Mouse (Mus musculus) left cerebral cortex, adult 11 months (tissue): Measurements from ENCODE around the gene D630039A03Rik.
"Not testable (repeated sequence)": the region's sequence is repeated elsewhere in the genome, so short reads cannot be mapped to it uniquely, and the experiment has no call there.

Experiments
- DNase-seq: peaks from one replicate; pipeline ENCODE4 v3.0.0; 2022; ENCODE audit warnings: low spot score

Gene D630039A03Rik

DNA sequence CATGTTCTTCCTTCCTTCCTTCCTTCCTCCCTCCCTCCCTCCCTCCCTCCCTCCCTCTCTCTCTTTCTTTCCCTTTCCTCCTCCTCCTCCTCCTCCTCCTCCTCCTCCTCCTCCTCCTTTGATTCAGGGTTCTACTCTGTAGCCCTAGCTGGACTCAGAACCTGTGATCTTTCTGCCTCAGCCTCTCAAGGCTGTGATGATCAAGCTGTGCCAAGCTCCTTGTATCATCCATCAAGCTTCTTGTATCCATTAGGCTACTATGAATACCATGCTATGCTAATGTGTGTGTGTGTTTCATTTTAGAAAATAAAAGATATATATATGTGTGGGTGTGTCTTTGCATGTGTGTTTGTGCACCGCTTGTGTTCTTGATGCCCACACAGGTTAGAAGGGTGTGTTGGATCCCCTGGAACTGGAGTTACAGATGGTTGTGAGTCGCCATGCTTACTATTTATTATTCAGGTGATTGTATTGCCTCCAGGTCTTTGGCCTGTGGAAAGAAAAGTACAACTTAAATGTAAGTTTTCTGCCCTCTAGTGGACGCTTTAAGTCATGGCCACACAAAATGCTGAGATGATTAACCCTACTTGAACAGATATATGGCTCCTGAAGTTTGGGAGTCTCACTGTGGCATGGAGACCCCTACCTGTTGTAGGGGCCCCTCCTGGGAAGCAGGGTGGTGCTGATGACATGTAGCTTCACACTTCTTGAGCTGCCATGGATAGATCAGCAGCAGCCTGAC is 11.5 kb upstream of the D630039A03Rik start:
- DNase-seq: no peak

DNA sequence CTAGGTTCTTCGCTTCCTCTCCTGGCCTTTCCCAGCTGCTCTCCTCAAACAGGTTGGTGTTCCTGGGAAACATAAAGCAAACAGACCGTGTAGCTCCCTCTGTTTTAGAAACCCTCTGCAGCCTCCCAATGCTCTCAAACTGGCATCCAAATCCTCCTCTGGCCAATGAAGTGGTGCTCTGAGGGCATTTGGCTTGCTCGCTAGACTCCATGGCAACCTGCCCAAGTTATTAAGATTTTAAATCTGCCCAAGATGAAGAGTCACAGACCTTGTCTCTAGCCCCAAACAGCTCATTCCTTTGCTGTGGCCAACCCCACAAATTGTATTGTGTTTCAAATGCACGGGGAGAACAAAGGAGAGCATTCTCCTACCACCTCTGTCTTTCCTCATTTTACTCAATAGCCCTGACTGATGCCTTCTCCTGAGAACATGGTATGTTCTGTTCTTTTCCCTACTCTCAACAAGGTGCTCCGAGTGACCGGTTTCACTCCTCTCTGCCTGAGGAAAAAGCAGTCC is 8.5 kb upstream of the D630039A03Rik start:
- no peak for DNase-seq

DNA sequence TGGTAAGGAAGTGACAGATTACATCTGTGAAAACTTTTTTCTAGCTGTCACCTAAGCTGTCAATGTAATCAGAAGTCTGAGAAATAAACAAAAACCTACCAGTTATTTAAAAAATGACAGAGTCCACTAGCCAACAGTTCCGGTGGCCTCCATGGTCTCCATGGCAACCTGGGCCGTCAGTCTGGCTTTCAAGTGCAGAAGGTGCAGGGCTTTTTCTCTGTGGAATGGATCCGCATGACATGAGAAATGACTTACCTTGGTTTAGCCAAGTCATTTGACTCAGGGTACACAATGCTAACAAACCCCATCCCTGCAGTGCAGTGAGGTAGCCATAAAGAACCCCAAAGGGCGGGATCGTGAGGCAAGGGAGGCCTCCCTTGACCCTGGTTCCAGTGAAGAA is 6.1 kb upstream of the D630039A03Rik start:
- DNase-seq: no peak

DNA sequence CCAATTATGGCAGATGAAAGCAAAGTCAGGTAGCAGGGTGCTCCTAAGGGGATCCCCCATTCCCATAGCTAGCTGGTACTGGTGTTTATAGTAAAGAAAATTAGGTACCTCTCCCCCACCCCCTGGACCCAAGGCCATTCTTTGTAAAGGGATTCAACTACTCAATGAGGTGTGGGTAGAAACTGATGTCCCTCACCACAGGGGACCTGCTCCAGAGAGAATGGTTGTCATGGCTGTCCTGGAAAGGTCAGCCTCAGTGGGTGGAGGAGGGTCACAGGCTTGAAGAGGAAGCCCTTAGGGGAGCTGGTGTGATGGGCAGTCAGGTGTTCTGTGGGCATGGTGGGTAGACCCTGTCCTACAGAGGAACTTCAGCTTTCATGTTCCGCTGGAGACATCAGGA is 4.4 kb upstream of the D630039A03Rik start:
- no peak for DNase-seq

DNA sequence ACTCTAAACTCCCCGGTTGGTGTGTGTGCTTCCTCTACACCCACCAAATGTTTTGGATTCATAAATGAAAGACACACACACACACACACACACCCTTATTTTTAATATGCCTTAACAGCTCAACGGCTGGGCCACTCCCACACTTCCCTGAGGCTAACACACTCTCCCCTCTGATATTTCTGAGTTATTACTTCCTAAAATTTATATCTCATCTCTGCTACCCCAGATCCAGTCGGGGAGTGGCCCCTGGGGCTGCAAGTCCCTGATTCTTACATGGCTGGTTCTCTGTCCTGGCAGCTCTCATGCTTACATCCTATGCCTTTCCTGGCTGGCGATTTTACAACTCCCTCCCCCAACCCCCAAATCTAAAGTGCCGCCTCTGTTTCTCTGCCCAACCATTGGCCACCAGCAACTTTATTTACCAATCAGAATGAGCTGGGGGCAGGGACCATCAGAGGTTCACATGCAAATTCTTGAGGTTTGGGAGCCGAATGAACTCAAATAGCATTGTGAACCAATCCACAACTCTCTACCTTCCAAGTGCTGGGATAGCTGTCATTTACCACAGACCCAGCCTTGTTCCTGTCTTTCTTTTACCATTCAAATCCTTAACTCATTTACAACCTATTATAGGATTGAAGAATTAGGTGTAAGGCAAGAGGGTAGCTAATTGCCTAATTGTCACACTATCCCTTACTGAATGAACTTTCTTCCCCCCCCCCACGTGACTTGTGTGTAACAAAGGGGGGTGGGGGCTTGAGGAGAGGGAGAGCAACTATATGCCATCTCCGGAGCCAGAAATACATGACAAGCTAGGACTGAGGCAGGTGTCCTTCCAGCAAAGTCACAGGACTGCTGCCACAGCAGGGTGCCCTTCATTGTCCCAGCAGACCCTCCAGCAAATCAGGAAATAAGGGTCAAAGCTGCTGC is 3.7 kb upstream of the D630039A03Rik start:
- DNase-seq: no peak

DNA sequence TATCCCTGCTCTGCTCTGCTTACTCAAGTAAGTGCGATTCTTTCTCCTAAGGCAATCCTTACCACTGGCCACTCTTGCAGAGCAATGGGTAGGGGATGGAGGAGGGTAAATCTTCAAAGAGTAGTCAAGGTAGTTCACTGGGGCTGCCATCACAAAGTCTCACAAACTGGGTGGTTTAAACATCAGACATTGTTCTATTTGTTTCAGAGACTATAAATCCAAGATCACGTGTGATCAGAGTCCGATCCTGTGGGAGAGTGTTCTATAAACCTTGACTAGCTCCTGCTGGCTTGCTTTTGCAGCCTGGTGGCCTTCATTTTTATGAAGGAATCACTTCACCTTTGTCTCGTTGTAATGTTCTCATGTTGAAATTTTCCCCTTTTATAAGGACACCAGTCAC is 614 bp upstream of the D630039A03Rik start:
- DNase-seq: no peak

DNA sequence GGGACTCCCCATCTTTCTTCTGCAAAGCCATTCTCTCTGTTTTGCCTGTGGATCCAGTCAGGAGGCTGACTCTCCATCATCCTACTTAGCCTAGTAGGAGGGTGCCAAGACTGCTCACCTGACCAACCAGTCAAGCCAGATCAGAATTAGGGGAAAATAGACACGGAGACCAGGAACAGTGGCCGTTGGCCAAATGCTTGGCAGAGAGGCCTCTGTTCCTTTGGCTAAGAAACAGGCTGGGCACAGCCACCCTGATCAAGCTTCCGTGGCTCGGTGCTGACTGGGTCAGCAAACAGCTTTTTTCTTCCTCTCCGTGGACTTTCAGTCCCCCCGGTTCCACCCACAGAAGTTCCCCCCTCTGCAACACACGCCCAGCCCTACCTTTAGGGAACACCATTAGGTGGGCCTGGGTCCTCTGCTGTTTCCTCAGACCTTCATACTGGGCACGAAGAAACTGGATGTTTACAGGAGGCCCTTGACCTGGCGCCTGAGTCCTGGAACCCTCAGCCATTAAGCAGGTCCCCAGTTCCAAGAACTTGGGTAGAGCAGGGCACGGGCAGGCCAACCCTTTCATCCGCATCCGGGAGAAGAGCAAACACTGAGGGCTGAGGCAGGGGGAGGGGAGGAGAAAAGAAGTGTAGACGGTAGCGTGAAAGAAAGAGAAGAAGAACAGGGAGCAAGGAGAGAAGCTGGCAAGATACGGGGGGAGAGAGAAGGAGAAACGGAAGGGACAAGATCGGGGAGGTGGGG is 706 bp downstream of the D630039A03Rik start:
- no peak for DNase-seq

DNA sequence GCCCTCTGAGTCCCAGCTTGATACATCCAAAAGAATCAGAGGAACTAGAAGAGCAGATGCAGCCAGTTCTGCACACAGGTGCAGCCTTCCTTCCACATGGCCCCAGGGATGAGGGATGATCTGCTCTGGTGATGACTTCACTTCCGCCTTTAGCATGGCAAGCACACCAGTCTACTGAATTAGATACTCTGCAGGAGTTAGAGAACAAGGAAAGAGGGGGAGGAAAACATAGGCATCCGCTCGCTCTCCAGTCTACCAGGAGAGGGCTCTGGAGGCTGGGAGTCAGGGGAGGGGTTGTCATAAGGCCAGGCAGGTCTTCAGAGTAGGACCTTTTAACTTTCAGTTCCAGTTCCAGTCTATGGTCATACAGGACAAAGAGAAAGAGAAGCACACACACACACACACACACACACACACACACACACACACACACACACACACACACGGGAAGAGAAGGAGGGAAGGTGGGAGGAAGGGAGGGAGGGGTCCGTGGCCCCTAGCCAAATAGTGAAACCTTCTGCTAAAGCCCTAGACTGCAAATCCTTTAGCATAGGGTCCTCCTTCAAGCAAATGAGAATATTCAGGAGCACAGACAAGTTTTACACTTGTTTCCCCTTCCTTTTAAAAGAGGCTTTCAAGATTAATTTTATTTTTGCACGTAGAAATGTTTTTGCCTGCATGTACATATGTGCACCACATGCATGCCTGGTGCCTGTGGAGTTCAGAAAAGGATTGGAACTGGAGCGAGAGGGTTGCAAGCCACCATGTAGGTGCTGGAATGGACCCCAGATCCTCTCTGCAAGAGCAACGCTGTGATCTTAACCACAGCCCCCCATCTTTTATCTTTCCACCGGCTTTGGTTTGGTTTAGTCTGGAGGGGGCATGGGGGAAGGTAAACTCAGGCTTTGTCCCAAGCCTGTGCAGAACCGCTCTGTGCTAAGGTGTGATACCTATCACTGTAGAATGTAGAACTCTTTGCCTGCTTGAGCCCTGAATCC is 1.6 kb downstream of the D630039A03Rik start:
- DNase-seq: no peak

DNA sequence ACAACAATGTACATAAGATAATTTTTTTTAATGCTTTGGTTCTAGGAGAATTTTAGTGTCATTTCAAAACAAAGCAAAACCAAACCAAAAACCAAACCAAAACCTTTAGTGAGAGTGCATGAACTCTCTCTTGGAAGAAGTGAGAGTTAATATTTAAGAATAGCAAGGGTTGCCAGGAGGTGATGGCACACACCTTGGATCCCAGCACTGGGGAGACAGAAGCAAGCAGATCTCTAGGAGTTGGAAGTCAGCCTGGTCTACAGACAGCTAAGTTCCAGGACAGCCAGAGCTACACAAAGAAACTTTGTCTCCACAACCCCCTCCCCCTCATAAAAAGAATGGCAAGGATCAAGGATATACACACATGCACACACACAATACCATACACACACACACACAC is 3.1 kb downstream of the D630039A03Rik start:
- DNase-seq: no peak

DNA sequence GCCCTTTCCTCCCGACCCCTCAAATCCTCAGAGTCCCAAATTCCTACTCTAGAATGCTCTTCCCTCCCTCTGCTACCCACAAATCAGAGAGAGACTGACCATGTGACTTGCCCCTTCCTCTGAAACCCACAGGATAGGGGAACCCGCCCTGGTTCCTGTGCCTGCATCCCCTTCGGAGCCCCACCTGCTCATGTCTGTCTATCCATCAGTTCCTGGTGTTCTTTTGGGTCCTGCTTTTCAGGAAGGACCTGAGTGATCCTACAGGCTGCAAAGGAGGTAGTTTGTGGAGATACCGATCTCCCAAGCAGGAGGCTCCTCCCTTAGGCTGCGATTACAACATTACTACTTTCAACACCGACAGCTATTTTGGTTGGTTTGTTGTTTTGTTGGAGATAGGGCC is 7.2 kb downstream of the D630039A03Rik start:
- no peak for DNase-seq

DNA sequence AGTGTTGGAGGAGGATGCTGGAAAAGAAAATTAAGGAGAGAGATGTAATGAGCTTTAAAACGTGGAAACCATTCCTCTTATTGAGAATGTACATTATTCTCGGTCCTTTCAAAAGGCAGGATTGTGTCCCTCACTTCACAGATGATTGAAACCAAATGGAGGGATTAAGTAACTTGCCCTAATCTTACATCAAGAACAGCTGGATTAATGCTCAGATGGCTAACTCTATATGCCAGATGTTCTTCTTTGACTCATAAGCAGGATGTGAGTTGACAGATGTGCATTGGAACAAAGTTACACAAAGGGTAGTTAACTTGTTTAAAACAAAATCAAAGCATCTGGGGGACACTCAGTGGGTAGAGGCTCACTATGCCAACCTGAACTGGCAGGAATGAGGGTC is 9.4 kb downstream of the D630039A03Rik start:
- DNase-seq: no peak

DNA sequence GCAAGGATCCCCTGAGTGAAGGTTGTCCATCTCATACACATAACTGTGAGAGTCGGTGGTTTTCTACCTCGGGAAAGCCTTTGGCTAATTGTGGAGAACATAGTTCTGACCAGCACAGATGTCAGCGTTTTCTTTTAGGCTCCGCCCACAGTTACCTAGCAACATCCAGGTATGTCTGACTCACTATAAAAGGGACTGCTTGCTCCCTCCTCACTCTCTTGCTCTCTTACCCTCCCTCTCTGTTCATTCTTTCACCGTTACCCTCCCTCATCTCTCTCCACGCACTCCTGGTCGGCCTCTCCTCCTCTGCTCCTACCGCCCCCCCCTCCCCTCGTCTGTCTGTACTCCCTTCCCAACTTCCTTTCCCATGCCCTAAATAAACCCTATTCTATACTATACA is 11.5 kb downstream of the D630039A03Rik start:
- no peak for DNase-seq

DNA sequence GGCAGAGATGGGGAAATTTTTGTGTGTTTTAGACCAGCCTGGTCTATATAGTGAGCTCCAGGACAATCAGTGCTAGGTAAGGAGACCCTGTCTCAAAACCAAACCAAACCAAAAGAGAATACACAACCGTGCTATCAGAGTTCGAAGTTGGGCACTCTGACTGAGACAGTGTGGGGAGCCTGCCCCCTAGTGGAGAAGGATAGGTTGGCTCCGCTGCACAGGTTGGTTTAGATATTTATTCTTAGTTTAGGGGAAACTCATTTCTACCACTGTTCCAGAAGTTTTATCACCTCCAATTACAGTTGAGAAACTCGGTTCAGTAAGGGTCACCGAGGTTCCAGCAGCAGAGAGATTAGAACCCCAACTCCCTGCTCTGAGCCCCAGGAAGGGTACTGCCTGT is 11.9 kb downstream of the D630039A03Rik start:
- DNase-seq: peak; percentile 16

DNA sequence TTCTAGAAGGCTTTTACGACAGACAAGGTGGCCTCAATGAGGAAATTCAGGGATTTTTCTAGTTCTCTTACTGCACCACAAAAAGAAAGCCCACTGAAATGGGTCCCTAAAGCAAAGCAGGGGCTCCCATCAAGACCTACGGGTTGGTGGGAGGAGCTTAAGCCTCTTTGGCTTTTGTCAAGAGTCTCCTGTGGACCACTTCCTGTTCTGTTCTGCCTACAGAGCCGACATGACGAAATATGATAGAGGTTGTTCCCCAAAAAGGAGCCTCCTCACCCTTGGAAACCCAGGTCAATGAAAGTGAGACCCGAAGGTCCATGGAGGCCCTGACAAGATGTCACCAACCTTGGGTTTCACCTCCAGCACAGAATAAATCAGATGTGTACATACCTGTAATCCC is 13.5 kb downstream of the D630039A03Rik start:
- no peak for DNase-seq

DNA sequence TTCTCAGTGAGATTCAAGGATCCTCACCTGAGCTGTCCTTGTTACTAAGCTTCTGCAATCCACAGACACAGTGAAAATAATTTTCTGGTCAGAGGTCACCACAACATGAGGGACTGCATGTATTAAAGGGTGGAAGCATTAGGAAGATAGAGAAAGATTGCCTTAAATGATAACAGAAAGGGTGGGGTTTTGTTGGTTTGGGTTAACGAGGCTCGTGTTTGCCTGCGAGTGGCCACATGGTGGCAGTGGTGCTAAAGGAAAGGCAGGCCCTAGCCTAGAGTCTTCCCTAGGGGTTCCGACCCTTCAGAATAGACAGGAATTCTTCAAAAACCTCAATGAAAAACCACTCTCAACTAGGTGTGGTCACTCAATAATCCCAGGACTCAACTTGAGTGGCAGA is 14.9 kb downstream of the D630039A03Rik start:
- DNase-seq: no peak

DNA sequence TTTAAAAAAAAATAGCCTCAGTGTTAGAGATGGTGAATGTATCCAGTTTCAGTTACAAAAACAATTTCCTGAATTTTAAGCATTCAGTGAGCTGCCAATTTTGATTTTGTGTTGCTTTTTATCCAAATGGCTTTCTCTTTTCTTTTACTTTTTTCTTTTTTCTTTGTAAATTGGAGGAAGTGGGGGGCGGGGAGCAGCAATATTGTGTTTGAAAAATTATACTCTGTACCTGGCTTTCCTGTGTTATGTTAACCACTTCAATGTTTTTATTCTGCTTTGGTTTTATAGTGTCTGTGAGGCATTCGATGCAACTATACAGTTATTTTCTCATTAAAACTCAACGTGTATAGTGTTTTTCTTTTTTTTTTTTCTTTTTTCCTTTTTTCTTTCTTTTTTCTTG is 19.5 kb downstream of the D630039A03Rik start:
- DNase-seq: no peak

DNA sequence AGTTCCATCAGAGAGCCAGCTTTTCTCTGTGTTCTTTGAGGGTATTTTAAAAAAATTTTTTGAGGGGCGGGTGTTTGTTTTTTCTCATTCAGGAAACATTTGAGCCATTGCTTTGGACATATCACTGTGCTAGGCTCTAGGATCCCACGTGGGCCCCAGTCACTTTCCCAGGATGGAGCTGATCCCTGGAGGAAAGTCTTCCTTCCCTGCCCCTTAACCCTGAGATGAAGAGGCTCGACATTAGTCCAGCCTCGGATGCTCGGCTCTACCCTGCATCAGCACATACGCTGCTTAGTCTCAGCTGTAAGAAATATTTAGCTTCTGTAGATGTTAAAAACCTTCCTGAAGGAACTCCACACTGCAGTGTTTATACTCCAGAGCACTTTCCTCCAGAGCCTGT is 20.2 kb downstream of the D630039A03Rik start:
- DNase-seq: no peak

DNA sequence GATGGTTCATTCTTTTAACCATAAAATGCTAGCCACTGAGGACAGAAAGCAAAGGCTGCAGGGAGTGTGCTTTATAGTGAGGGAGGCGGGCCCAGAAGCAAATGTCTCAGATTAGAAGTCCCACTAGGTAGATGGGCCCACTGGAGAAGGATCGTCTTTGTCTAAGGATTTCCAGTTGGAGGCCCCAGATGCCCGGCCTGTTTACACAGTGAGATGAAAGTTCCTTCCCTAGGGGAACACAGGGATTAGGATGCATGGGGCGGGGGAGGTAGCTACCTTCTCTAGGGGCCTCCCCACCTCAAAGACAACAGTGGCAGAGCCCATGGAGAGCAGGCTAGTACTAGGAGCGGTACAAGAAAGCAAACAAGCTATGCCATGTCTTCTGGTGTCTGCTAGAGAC is 21.0 kb downstream of the D630039A03Rik start:
- no peak for DNase-seq

DNA sequence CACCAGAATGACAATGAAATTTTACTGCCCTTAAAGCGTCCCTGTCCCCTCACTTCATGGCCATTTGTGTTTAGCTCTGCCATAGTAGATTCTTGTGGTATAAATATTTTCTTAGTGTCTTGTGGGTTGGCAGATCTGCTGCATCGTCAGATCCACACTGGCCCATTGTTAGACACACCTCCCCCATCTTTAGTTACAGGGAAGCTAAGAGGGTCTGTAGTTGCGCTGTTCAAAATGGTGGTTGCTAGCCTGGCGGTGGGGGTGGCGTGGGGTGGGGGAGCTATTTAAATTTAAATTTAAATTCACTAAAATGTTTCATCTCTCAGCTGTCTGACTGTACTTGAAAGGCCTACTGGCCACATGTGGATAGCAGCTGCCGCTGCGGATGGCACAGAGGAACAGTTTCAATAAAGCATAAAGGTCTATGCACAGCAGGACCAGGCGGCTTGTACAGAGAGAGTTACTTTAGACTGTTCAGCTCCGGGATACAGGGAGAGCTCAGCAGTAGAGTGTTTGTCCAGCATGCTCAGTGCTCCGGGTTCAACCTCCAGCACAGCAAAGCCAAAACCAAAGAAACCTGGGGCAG is 24.0 kb downstream of the D630039A03Rik start:
- no peak for DNase-seq

DNA sequence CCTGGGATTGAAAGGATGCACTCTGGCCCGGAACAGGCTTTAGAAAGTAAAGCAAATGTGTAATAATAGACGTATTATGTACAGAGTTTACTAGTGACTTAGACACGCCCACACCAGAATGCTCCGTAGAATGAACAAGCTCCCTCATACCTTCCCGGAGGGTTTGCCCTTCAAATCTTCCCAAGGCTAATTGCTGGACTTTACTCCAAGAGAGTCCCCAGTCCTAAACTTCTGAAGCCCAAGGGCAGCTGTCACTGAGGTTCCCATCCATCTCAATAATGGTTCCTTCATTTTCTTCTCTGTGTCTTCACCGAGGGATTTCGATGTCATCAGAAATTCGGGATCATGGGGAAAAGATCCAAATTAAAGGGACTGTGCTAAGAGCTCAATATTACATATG is 26.3 kb downstream of the D630039A03Rik start:
- no peak for DNase-seq

DNA sequence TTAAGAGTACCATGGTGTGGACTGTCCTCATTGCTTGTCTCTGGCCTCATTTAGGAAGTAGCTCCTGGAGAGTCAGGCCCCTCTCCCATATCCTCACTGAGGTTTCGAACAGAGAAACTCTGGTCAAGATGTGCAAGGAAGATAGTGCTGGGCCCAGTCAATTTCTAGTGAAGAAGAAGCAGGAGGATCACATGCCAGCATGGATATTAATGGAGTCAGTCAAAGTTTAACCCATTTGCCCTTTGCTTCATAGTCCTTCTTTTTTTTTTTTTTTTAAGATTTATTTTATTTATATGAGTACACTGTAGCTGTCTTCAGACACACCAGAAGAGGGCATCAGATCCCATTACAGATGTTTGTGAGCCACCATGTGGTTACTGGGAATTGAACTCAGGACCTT is 27.1 kb downstream of the D630039A03Rik start:
- DNase-seq: not testable (repeated sequence)
